ENCODE assay signal across 13 mouse cellular contexts in the genomic region with DNA sequence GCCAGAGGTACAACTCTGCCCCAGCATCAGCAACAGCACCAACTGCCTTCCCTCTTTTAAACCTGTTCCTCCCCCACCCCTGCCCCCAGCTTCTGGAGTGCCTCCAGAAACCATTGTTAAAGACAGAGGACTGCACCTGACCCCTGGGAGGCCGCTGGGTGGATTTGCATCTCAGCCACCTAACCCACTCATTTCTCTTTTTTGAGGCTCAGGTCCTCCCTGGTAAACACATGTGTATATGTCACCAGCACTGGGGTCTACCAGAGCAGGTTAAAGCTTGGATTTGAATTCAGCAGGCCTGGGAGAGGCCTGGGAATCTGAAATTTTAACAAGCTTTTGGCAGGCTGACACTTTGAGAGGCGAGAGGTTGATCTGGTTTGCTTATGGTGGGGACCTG.
DNase-seq lines count a peak whose midpoint lies in the region; ATAC-seq lines count a peak whose summit lies in the region.
"Had no signal": no experiment of that assay in that cellular context is flagged by ENCODE, and none has a peak within 500 bp of the region (broad histone marks: within the 10 kb centered on the region; RNA-seq: fewer than 3 reads in every experiment).

No protein-coding gene starts in this region.

- H3K27me3 ChIP-seq in heart, embryonic 10.5 days (ENCODE audit: insufficient read depth, poor library complexity, severe bottlenecking) = peaks cover 9% of the 10 kb centered on the region; the same call in 1 of the 2 replicates
- H3K27me3 ChIP-seq in neural tube, embryonic 12.5 days (replicated peaks) = no peaks in the 10 kb centered on the region
- no peaks in the 10 kb centered on the region for H3K27me3 ChIP-seq in neural tube, embryonic 15.5 days (replicated peaks)
- H3K27me3 ChIP-seq in hindbrain, embryonic 14.5 days (ENCODE audit: control insufficient read depth, insufficient read depth, low read length) = no peaks in the 10 kb centered on the region

- H3K9ac ChIP-seq in neural tube, embryonic 12.5 days = 0 out of 2 replicates have a peak overlapping the region, but pooled peaks have one; percentile 3
- no peak overlapping the region for H3K9ac ChIP-seq in neural tube, embryonic 15.5 days (replicated peaks)
- H3K9ac ChIP-seq in hindbrain, embryonic 14.5 days = no peak overlapping the region; the same call in 1 of the 2 replicates
- H3K9ac ChIP-seq: liver, embryonic 14.5 days had no signal

- no peaks in the 10 kb centered on the region for H3K9me3 ChIP-seq in heart, embryonic 10.5 days
- no peaks in the 10 kb centered on the region for H3K9me3 ChIP-seq in neural tube, embryonic 12.5 days
- no peaks in the 10 kb centered on the region for H3K9me3 ChIP-seq in neural tube, embryonic 15.5 days (replicated peaks)
- no peaks in the 10 kb centered on the region for H3K9me3 ChIP-seq in hindbrain, embryonic 14.5 days (ENCODE audit: control insufficient read depth, low read length)

- peaks cover 41% of the 10 kb centered on the region for H3K4me1 ChIP-seq in heart, embryonic 10.5 days
- peaks cover 33% of the 10 kb centered on the region for H3K4me1 ChIP-seq in neural tube, embryonic 12.5 days
- peaks cover 37% of the 10 kb centered on the region for H3K4me1 ChIP-seq in neural tube, embryonic 15.5 days
- H3K4me1 ChIP-seq in hindbrain, embryonic 14.5 days (replicated peaks; ENCODE audit: control insufficient read depth, insufficient read depth, low read length) = peaks cover 49% of the 10 kb centered on the region

- H3K36me3 ChIP-seq in heart, embryonic 10.5 days = no peaks in the 10 kb centered on the region
- H3K36me3 ChIP-seq in neural tube, embryonic 12.5 days = no peaks in the 10 kb centered on the region
- no peaks in the 10 kb centered on the region for H3K36me3 ChIP-seq in neural tube, embryonic 15.5 days
- H3K36me3 ChIP-seq in hindbrain, embryonic 14.5 days (replicated peaks; ENCODE audit: control insufficient read depth, insufficient read depth) = no peaks in the 10 kb centered on the region

- no peak for DNase-seq in heart, embryonic 10.5 days (ENCODE audit: low spot score)
- no peak for DNase-seq in heart, adult 18-20 months
- DNase-seq in hindbrain, embryonic 14.5 days (ENCODE audit: low spot score) = no peak
- no peak for DNase-seq in testis, postnatal 14 days (ENCODE audit: low spot score)
- DNase-seq in thymus, postnatal 0 days (ENCODE audit: low spot score) = no peak
- DNase-seq in right cerebral cortex, postnatal 36 days (ENCODE audit: low spot score in 2 of 2) = no peak
- DNase-seq: kidney, adult 2 months; thymus, postnatal 36 days had no signal

- 0 out of 2 replicates have a peak overlapping the region, but pooled peaks have one; percentile 13 for H3K4me3 ChIP-seq in heart, embryonic 10.5 days
- H3K4me3 ChIP-seq in neural tube, embryonic 12.5 days = no peak overlapping the region
- H3K4me3 ChIP-seq in neural tube, embryonic 15.5 days (replicated peaks) = no peak overlapping the region
- H3K4me3 ChIP-seq in hindbrain, embryonic 14.5 days (replicated peaks; ENCODE audit: low read length) = no peak overlapping the region
- H3K4me3 ChIP-seq: myocyte had no signal

- WGBS in heart, embryonic 10.5 days = 50% methylated on average over 2 of the region's 2 CpGs
- WGBS in neural tube, embryonic 12.5 days = 57% methylated on average over 2 of the region's 2 CpGs
- WGBS in neural tube, embryonic 15.5 days = 65% methylated on average over 2 of the region's 2 CpGs
- 40% methylated on average over 2 of the region's 2 CpGs for WGBS in hindbrain, embryonic 14.5 days

- H3K4me2 ChIP-seq in neural tube, embryonic 12.5 days (replicated peaks) = no peak overlapping the region
- no peak overlapping the region for H3K4me2 ChIP-seq in neural tube, embryonic 15.5 days
- H3K4me2 ChIP-seq in hindbrain, embryonic 14.5 days (replicated peaks) = no peak overlapping the region

- H3K27ac ChIP-seq in heart, embryonic 10.5 days = peak overlapping the region; percentile 79
- no peak overlapping the region for H3K27ac ChIP-seq in neural tube, embryonic 12.5 days
- H3K27ac ChIP-seq in neural tube, embryonic 15.5 days (replicated peaks) = no peak overlapping the region
- H3K27ac ChIP-seq in hindbrain, embryonic 14.5 days = peak overlapping the region; percentile 44; the same call in 1 of the 2 replicates
- H3K27ac ChIP-seq: liver, embryonic 14.5 days had no signal

- ATAC-seq in neural tube, embryonic 12.5 days (ENCODE audit: low FRiP score, low read depth) = no peak
- no peak for ATAC-seq in neural tube, embryonic 15.5 days (ENCODE audit: low FRiP score)
- ATAC-seq in hindbrain, embryonic 14.5 days (ENCODE audit: low FRiP score) = no peak
- ATAC-seq: CD4-positive, CD25-positive, alpha-beta regulatory T cell, adult 4 months had no signal

Comparison
In these comparisons a context has a peak if more than half of its experiments do, and no peak if none do; other contexts are left out.
1. H3K27ac ChIP-seq: peak in heart, embryonic 10.5 days (single experiment) and hindbrain, embryonic 14.5 days (single experiment); none in neural tube, embryonic 12.5 days (single experiment) and neural tube, embryonic 15.5 days (single experiment).